Mouse (Mus musculus): ENCODE data around the gene Dnttip1. TPM values are rescaled to one million over a fixed set of nuclear protein-coding genes. Genes with fewer than 3 reads are reported as not detected.

Gene Dnttip1
- polyA plus RNA-seq, 1 experiment: 32.4 TPM

DNA sequence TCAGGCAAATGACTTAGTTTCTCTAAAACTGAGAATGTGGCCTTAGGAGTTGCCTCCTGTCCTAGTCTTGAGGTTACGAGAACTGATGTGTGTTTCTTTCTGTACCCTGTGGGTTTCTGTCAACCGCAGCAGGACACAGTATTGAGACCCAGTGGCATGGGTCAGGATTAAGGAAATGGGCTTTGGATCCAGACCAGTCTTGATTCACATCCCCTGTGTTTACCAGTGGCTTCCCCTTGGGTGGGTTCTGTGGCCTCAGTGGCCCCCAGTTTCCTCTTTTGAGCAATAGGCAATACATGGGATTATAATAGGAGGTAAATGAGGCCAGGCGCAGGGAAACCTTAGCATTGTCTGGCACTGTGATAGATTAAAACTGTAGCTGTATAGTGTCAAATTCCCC, 41.2 kb downstream of the Dnttip1 start:
- Histone ChIP-seq H3K36me3 (ENCODE audit: control insufficient read depth, insufficient read depth, low read length) (no peaks in the 10 kb centered on the region), H3K27ac (ENCODE audit: control insufficient read depth, insufficient read depth, low read depth, low read length) (peak overlapping the region; percentile 89), H3K4me1 (ENCODE audit: control insufficient read depth, insufficient read depth, low read length) (peaks cover 23% of the 10 kb centered on the region), H3K27me3 (ENCODE audit: control insufficient read depth, insufficient read depth, low read length) (no peaks in the 10 kb centered on the region), H3K4me3 (ENCODE audit: control insufficient read depth, low read depth, low read length) (peak overlapping the region; percentile 93)
- TF ChIP-seq CTCF (IDR thresholded peaks at IDR 0.05; ENCODE audit: control insufficient read depth, insufficient read depth, insufficient replicate concordance, low read depth, low read length) (no peak), POLR2A (IDR thresholded peaks at IDR 0.05; ENCODE audit: control insufficient read depth, low read depth, low read length) (no peak)

- TF ChIP-seq POLR2A (IDR thresholded peaks at IDR 0.05; ENCODE audit: control insufficient read depth, low read depth, low read length) (no peak), CTCF (IDR thresholded peaks at IDR 0.05; ENCODE audit: control insufficient read depth, insufficient read depth, insufficient replicate concordance, low read depth, low read length) (no peak)
- H3K4me1 ChIP-seq (ENCODE audit: control insufficient read depth, insufficient read depth, low read length): peaks cover 24% of the 10 kb centered on the region
- H3K27me3 ChIP-seq (ENCODE audit: control insufficient read depth, insufficient read depth, low read length): no peaks in the 10 kb centered on the region
- H3K4me3 ChIP-seq (ENCODE audit: control insufficient read depth, low read depth, low read length): no peak overlapping the region
- peaks cover 2% of the 10 kb centered on the region; the same call in 1 of the 2 replicates for H3K36me3 ChIP-seq (ENCODE audit: control insufficient read depth, insufficient read depth, low read length)
- no peak overlapping the region for H3K27ac ChIP-seq (ENCODE audit: control insufficient read depth, insufficient read depth, low read depth, low read length)
These were observed 42.0 kb downstream of the Dnttip1 start for GRCm38 (mm10) chr2:164787779-164788178.

- Histone ChIP-seq H3K36me3 (ENCODE audit: control insufficient read depth, insufficient read depth, low read length) (peaks cover 2% of the 10 kb centered on the region; the same call in 1 of the 2 replicates), H3K4me1 (ENCODE audit: control insufficient read depth, insufficient read depth, low read length) (peaks cover 25% of the 10 kb centered on the region), H3K4me3 (ENCODE audit: control insufficient read depth, low read depth, low read length) (no peak overlapping the region), H3K27me3 (ENCODE audit: control insufficient read depth, insufficient read depth, low read length) (no peaks in the 10 kb centered on the region), H3K27ac (ENCODE audit: control insufficient read depth, insufficient read depth, low read depth, low read length) (no peak overlapping the region)
- TF ChIP-seq CTCF (IDR thresholded peaks at IDR 0.05; ENCODE audit: control insufficient read depth, insufficient read depth, insufficient replicate concordance, low read depth, low read length): no peak
These were observed 42.6 kb downstream of the Dnttip1 start for GRCm38 (mm10) chr2:164788411-164788810.

- Histone ChIP-seq H3K27me3 (ENCODE audit: control insufficient read depth, insufficient read depth, low read length) (no peaks in the 10 kb centered on the region), H3K36me3 (ENCODE audit: control insufficient read depth, insufficient read depth, low read length) (peaks cover 4% of the 10 kb centered on the region), H3K27ac (ENCODE audit: control insufficient read depth, insufficient read depth, low read depth, low read length) (no peak overlapping the region), H3K4me1 (ENCODE audit: control insufficient read depth, insufficient read depth, low read length) (peaks cover 19% of the 10 kb centered on the region), H3K4me3 (ENCODE audit: control insufficient read depth, low read depth, low read length) (no peak overlapping the region)
- no peak for TF ChIP-seq CTCF (IDR thresholded peaks at IDR 0.05; ENCODE audit: control insufficient read depth, insufficient read depth, insufficient replicate concordance, low read depth, low read length)
- TF ChIP-seq POLR2A (IDR thresholded peaks at IDR 0.05; ENCODE audit: control insufficient read depth, low read depth, low read length): no peak
These were observed 44.7 kb downstream of the Dnttip1 start for GRCm38 (mm10) chr2:164790451-164790850.

- peaks cover 4% of the 10 kb centered on the region for H3K36me3 ChIP-seq (ENCODE audit: control insufficient read depth, insufficient read depth, low read length)
- no peak overlapping the region for H3K4me3 ChIP-seq (ENCODE audit: control insufficient read depth, low read depth, low read length)
- H3K27ac ChIP-seq (ENCODE audit: control insufficient read depth, insufficient read depth, low read depth, low read length): peak overlapping the region; percentile 45
- TF ChIP-seq CTCF (IDR thresholded peaks at IDR 0.05; ENCODE audit: control insufficient read depth, insufficient read depth, insufficient replicate concordance, low read depth, low read length) (no peak), POLR2A (IDR thresholded peaks at IDR 0.05; ENCODE audit: control insufficient read depth, low read depth, low read length) (no peak)
- H3K4me1 ChIP-seq (ENCODE audit: control insufficient read depth, insufficient read depth, low read length): peaks cover 8% of the 10 kb centered on the region
- H3K27me3 ChIP-seq (ENCODE audit: control insufficient read depth, insufficient read depth, low read length): no peaks in the 10 kb centered on the region
These were observed 46.1 kb downstream of the Dnttip1 start for GRCm38 (mm10) chr2:164791841-164792261.

DNA sequence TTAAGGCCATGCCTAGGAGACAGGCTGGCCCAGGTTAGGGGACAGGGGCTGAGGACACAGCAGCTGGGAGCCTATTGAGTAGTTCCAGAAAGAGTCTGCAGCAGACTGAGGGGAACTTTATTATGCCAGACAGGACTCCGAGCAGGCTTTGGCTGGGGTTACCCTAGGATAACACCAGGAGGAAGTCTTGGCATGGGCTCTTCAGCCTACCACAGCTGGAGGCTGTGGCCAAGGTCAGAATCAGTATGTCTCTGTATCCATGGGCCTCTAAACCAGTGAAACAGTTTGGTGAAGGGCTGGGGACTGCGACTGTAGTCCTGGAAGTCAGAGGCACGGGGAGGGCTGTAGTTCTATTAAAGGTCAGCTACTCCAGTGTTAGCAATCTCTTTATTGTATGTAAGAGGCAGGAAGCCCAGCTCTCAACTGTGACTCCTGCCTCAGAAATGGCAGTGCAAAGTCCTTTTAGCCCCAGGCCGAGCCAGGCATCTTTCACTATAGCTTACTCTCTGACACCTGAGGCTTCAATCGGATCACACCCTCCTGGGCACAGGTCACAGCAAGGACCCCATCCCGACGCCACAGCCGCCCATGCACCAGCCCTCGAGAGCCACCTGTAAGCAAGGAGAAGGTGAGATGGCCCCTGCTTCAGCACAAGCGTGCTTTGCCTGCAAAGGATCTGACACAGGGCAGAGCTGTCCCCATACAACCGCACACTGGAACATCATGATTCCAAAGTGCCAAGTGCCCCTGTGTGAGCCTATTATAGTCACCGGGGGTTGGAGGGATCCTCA, 46.8 kb downstream of the Dnttip1 start:
- TF ChIP-seq CTCF (IDR thresholded peaks at IDR 0.05; ENCODE audit: control insufficient read depth, insufficient read depth, insufficient replicate concordance, low read depth, low read length) (no peak), POLR2A (IDR thresholded peaks at IDR 0.05; ENCODE audit: control insufficient read depth, low read depth, low read length) (no peak)

GRCm38 (mm10) chr2:164793236-164793635, 47.5 kb downstream of the Dnttip1 start:
- H3K4me1 ChIP-seq (ENCODE audit: control insufficient read depth, insufficient read depth, low read length): peaks cover 5% of the 10 kb centered on the region
- H3K4me3 ChIP-seq (ENCODE audit: control insufficient read depth, low read depth, low read length): no peak overlapping the region
- TF ChIP-seq CTCF (IDR thresholded peaks at IDR 0.05; ENCODE audit: control insufficient read depth, insufficient read depth, insufficient replicate concordance, low read depth, low read length) (peak; percentile 60; the same call in 1 of the 2 replicates), POLR2A (IDR thresholded peaks at IDR 0.05; ENCODE audit: control insufficient read depth, low read depth, low read length) (no peak)
- peaks cover 4% of the 10 kb centered on the region for H3K36me3 ChIP-seq (ENCODE audit: control insufficient read depth, insufficient read depth, low read length)
- peak overlapping the region; percentile 21 for H3K27ac ChIP-seq (ENCODE audit: control insufficient read depth, insufficient read depth, low read depth, low read length)
- no peaks in the 10 kb centered on the region for H3K27me3 ChIP-seq (ENCODE audit: control insufficient read depth, insufficient read depth, low read length)

More for the DNA sequence above, 46.8 kb downstream of the Dnttip1 start:
- H3K36me3 ChIP-seq (ENCODE audit: control insufficient read depth, insufficient read depth, low read length): peaks cover 4% of the 10 kb centered on the region
- no peak overlapping the region for H3K4me3 ChIP-seq (ENCODE audit: control insufficient read depth, low read depth, low read length)
- peak overlapping the region; percentile 45 for H3K27ac ChIP-seq (ENCODE audit: control insufficient read depth, insufficient read depth, low read depth, low read length)
- H3K4me1 ChIP-seq (ENCODE audit: control insufficient read depth, insufficient read depth, low read length): peaks cover 5% of the 10 kb centered on the region
- H3K27me3 ChIP-seq (ENCODE audit: control insufficient read depth, insufficient read depth, low read length): no peaks in the 10 kb centered on the region
